Mouse (Mus musculus) c-Kit-positive CD71-positive TER-119-negative erythroid progenitor cells, embryonic 14.5 days (primary cell): Measurements from ENCODE around the gene Rab20.

Source experiments
- DNase-seq: peaks from one replicate; pipeline ENCODE4 v3.0.0-alpha.2; 2013; ENCODE audit warnings: low read depth

The Rab20 gene

DNA sequence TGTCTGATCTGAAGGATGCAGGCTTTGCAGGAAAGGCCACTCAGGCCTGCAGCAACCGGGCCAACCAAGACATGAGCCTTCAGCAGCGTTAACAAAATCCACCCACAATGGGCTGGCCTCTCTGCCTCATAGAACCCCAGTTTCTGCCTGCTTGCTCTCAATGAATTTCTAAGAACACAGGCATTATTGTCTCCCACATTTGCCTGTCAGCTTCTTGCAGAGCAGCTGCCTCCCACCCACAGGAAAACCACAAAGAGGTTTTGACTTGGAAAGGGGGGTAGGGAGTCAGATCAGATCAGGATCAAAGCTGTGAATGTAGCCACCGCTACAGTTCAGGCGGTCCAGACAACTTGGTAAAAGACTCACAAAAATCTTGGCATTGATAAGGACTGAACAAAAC is 25.5 kb downstream of the Rab20 start:
- DNase-seq = no peak

DNA sequence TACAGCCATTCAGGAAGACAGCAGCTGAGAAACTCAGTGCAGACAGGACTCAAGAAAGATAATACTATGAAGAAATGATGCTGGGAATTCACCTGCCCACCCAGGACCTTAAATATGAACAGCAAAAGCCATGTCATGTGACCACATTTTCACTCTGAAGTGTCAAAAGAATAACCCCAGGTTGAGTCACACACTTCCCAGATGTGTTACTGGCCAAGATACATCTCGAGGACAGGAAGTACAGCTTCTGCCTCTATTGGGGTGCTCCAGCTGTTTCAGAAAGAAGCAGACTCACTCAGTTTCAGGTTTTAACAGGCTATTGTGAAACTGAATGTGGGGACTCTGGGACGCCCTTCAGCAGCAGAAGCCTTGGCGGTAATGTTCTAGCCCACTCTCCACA is 26.0 kb downstream of the Rab20 start:
- DNase-seq = no peak

DNA sequence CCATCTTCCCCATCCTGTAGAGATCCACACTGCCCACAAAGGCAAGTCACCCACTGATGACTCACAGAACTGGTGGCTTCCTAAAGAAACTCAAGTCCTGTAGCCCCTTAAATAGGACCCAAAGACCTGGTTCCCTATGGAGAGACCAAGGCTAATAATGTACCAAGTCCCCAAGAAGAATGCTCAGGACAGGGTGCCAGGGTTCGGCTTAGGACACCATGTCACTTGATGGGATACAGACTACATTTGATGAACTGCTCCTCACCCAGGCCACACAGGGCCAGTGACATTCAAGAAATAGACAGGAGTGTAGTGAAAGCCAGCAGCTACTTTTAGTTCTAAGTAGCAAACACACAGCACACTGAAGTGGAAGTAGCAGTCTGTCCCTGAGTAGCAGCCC is 26.4 kb downstream of the Rab20 start:
- DNase-seq = no peak

DNA sequence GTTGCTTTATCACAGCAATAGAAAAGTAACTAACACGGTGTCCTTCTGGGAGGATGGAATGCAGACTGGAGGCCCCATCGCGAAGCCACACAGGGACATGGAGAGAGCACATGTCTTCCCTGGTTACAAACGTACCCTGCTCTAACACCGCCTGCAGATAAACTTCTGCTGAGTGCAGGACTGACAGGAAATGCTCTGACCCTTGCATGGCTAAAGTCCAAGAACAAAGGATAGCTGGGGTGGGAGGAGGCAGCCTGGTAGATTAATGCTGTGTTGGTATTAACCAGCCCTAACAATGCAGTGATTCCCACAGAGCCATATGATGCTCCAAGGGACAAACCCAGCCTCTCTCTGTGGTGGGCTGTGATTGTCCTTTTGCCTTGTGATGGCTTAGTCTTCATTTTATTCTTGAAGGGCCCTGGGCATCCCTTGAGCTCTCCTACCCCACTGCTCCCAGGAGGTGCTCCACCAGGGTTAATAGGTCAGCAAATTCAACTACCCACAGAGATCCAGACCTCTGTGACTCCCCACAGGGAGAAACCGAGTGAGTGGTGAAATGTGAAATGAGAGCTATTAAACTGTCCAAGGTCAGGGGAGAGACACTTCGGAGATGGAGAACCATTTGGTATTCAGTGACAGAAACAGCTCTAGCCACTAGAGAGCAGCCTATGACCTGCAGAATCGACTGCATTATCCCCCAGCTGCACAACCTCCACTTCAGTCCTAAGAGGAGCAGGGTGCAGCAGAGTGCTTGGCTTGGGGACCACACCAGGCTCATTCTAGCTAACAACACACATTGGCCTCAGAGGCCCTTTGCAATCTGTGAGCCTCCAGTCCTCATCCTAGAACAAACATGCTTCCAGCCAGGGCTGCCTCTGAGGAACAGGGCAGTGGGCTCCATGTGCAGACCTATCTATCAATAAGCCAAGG is 28.1 kb downstream of the Rab20 start:
- no peak for DNase-seq

DNA sequence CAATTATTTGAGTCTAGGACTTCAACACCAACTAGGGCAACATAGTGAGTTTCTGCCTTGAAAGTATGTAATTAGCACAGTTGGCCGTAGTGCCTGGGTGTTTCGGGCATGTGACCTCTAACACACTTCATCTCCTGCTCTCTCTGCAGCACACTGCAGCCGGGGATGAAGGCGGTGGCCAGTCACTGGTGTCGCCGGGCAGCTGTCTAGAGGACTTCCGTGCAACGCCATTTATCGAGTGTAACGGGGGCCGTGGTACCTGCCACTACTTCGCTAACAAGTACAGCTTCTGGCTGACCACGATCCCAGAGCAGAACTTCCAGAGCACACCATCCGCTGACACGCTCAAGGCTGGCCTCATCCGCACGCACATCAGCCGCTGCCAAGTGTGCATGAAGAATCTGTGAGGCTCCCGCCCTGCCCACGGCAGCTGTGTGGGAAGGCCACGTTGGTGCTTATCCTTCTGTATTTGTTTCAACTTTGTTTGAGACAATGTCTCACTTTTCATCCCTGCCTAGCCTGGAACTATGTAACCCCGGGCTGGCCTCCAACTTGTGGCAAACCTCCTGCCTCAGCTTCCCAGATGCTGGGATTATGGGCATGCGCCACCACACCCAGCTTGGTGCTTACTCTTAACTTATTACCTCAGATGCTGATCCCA is 30.5 kb downstream of the Rab20 start:
- no peak for DNase-seq

DNA sequence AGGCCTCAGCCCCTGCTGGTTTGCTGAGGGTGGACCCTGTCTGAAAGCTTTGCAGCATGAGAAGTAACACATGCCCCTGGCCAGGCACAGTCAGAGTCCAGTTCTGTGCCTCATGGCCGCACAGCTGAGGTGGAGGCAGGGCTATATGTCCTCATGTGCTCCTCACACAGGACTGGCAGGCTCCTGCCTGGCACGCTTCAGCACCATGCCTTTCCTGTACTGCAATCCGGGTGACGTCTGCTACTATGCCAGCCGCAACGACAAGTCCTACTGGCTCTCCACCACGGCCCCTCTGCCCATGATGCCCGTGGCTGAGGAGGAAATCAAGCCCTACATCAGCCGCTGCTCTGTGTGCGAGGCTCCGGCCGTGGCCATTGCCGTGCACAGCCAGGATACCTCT is 32.7 kb downstream of the Rab20 start:
- no peak for DNase-seq

DNA sequence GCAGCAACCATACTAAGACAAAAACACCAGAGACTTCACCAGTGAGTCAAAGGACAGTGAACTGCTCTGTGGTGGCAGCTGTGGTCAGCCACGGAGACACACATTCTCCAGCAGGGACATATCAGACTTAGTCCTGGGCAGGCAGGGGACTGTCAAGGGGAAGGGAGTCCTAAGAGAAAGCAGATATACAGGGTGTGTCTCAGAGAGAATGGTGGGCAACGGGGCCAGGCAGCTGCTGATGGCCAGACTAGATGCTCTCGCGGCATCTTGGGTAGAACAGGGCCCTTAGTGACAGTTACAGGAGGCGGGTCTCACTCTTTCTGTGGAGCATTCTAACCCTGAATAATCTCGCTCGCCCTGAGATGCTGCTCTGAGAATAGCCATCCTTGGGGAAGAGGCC is 34.3 kb downstream of the Rab20 start:
- DNase-seq = no peak

DNA sequence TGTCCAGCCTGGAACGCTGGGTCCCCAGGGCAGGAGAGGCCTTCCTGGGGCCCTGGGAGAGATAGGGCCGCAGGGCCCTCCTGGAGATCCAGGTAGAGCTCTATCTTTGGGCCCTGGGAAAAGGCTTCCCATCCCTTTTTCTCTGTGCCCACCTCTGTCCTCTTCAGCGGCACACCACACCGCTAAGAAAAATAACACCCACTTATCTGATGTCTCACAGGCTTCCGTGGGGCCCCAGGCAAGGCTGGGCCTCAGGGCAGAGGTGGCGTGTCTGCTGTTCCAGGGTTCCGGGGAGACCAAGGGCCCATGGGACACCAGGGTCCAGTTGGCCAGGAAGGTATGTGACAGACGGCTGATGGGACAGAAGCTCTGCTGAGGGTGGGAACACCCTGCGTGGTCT is 34.9 kb downstream of the Rab20 start:
- no peak for DNase-seq

DNA sequence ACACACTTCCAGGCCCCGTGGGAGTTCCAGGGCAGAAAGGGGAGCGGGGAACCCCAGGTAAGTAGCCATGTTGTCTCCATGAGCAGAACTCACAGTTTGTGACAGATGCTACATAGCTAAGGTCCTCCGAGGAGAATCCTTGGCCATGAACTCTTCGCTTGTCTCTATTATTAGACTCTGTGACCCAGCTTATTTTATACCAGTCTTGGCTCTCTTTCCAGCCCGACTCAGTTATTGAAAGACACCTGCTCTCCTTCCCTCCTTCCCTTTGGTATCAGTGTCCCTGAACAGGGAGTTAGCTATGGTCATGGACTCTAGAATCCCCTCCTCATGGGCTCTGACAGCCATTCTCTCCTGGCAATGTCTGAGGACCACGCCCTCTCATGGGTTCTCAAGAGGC is 37.2 kb downstream of the Rab20 start:
- DNase-seq = no peak

DNA sequence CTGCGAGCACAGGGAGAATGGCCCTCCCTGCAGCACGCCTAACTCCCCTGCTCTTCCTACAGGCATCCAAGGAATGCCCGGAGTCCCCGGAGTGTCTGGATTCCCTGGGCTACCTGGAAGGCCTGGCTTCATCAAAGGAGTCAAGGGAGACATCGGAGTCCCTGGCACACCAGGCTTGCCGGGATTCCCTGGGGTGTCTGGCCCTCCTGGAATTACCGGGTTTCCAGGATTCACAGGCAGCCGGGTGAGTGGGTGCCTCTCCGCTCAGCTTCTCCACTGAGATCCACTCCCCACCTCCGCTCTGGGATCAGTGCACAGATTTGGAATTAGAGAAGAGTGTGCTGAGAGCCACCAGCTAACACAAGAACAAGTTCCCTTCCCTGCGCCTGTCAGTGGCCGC is 40.6 kb downstream of the Rab20 start:
- DNase-seq = no peak

DNA sequence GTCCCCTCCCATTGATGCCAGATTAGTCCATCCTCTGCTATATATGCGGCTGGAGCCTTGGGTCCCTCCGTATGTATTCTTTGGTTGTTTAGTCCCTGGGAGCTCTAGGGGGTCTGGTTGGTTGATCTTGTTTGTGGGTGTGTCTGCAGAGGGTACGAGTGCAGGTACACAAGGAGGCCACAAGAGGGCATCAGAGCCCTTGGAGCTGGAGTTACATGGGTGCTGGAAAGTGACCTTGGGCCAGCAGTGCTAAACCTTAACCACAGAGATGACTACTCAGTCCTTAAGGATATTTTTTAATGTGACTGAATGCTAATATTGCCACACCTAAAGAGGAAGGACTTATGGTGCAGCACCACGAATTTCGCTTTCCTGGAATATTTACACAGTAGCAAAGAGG is 47.8 kb downstream of the Rab20 start:
- no peak for DNase-seq

DNA sequence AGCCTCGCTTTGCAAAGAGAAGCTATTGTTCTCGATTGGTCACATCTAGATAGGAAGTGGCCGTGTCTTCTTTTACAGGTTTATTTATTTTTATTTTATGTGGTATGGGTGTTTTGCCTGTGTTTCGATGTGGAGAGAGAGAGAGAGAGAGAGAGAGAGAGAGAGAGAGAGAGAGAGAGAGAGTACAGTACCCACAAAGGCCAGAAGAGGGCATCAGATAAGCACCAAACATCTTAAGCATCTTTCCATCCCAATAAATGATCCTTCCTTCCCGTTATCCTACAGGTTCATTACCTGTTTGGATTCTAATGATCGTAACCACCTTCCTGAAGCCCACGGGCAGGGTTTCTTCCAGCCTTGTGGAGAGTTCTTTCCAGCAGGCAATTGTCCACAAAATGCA is 55.4 kb downstream of the Rab20 start:
- DNase-seq = no peak

DNA sequence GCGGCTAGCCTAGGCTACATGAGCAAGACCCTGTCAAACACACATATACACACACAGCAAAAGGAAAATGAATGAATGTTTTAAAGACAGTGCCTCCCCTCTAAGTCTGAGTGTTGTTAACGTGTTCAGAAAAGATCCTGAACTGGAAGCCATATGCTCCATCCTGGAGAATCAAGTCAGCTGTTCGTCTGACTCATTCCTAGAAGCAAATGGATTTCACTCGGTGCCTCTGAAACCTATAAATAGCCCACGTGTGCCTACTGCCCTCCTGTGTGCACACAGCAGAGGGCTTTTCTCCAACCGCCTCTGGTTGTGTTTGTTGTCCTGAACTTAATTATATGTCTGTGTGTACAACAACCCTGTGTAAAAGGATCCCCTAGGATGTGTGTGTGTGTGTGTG is 56.5 kb downstream of the Rab20 start:
- no peak for DNase-seq

DNA sequence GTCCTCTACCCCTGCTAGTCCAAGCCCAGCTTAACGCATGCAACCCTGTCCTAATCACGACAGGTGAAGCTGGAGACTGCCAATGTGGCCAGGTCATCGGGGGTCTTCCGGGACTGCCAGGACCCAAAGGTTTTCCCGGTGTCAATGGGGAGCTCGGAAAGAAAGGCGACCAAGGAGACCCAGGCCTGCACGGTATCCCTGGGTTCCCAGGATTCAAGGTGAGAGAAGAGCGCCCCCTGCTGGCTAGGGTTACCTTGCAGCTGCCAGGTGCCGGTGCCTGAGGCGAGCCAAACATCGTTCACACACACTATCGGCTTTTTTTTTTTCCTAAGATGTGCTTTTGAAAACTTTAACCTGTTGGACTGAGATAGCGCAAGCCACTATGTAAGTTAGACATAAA is 57.4 kb downstream of the Rab20 start:
- no peak for DNase-seq

DNA sequence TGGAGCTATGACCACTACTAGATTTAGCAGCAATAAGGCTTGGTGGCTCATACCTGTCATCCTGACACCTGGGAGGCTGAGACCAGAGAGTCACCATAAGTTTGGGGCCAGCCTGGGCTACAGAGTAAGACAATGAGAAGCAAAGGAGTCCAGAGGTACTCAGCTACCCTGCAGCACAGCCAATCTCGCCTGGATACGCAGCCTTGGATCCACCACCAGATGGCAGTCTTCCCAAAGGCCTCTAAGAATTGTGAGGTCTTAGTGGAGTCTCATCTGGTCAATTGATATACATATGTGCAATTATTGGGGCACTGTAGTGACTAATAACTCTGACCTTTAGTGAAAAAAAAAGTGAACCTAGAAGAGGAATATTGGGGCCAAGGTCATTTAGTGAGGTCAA is 58.9 kb downstream of the Rab20 start:
- peak; percentile 34 for DNase-seq

DNA sequence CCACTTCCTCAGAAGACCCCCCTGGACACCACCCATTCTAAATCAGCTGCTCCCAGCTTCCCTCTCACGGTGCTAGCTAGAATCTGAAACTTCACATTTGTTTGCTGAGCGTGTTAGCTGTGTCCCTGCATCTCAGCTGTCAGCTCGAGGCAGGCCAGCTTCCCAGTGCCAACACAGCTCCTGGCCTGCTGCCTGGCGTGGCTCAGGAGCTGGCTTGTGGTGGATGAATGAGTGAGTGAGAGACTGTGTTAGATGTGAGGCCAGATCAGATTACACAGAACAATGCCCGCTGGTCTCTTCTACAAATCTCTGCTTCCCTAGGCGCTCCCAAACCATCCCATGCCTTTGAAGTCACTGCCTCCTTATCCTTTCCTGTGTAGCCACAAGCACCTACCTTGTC is 59.3 kb downstream of the Rab20 start:
- DNase-seq = no peak

DNA sequence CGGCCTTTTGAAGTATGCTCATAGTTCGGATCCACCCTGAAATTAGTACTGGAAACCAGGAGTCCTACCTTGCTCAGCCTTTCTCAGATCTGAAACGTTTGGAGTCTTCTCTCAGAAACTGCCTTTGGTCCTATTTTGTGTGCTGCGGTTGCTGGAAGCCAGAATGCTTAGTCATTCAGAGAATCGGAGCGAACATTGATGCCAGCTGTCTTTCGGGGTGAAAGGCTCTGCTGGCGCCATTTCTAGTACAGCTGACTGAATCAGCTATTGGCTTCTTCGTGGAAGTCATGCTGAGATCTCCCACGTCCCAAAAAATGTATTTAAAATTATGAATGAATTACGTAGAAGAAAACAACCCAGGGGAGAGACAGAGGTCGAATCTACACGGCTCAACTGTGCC is 60.7 kb downstream of the Rab20 start:
- no peak for DNase-seq

DNA sequence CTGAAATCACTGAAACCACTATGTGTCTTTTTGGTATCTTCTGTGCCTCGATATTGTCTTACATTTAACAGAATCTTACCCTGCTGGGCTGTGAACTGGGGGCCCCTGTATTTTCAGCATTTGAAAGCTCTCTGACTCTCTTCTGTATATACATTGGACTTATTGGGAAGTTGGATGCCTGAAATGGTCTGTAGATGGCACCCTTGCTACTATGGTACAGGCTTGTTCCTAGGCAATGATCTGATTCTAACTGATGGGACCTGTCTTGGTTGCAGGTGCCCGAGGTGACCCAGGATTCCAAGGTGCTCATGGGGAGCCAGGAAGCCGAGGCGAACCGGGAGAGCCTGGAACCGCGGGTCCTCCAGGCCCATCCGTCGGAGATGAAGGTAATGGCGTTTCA is 63.4 kb downstream of the Rab20 start:
- DNase-seq = no peak

DNA sequence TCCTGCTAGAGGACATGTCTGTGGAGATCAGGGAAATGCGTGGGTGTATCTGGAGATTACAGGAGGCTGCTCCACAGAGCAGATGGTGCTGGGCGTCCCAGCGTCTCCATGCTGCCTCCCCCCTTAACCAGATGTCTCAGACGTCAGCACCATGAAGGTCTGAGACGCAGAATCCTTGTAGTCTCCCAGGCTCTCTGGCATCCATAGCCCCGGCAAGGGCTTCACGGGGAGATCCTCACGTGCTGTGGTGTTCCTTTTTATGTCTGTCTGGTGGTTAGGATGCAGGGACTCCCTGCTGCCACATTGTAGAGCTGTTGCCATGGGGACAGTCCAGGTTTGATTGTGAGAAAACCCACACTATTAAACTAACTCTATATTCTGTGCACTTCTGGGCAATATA is 64.2 kb downstream of the Rab20 start:
- no peak for DNase-seq

DNA sequence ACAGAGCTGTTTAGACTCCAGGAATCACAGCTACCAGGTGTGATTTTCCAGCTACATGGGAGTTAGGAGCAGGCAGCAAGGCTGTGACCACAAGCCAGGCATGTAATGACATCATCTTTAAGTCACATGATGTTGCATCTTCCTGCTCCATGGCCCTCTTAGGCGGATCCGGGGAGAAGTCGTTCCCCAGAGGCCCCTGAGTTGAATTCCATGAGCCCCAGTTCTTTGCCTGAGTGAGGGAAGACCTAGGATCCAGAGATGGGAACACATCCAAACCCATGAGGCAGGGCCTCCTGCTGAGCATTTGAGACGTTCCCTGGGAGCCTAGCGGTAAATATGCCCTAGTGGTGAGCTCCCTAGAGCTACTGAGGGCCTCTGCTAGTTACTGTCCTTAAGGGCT is 66.1 kb downstream of the Rab20 start:
- DNase-seq = no peak

DNA sequence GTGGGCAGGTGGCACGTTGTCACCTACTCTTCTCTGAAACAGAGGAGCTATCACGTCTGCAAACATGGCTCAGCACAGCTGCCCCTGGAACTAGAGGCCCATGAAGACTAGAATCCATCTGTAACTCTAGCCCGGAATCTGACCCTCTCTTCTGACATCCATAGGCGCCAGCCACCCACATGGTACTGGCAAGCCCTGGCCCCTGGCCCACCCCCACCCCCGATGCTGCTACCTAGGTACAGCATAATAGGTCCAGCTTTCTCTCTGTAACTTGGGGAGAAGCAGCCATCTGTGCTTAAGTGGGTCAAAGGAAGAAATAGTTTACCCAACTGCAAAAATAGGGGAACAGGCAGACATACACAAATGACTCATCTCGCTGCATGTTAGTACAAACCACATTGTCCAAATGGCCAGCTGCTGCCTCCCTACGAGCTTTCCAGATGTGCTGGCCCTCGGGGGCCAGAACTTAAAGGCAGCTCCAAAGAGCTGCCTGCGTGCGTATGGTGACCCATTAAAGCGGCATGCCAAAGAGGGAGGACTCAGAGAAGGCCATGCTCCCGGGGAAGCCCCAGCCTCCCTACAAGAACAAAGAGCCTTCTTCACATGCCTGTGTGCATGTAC is 66.9 kb downstream of the Rab20 start:
- DNase-seq = no peak

DNA sequence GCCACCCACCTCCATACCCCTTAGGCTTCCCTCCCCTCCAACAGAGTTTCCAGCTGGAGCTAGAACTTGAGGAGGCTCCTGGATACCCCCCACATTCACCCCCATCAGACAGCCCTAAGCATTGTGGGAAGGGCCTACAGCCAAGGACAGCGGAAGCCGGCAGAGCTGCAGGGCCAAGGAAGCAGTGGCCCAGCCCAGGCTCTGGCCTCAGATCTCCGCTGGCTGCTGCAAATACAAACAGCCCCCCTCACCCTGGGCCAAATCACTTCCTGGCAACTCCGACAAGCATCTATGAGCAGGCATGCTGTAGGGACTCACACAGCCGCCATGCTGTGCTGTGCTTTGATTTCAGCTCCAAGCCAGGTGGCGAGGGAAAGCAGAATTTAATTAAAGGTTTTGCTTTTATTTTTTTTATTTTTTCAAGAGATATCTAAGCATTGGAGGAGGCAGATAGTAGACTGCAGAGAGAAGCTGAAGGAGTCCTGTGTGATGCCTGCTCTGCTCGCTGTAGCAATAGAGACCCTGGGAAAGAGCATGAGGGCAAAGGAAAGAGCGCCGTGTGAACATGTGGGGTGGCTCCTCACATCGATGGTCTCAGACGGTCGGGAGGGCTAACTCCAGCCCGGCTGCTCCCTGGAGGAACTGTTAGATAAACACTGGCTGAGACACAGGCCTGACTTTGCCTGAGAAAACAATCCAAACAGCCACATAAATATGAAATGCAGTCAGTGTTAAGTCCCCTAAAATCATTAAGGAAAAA is 72.6 kb downstream of the Rab20 start:
- DNase-seq = no peak

DNA sequence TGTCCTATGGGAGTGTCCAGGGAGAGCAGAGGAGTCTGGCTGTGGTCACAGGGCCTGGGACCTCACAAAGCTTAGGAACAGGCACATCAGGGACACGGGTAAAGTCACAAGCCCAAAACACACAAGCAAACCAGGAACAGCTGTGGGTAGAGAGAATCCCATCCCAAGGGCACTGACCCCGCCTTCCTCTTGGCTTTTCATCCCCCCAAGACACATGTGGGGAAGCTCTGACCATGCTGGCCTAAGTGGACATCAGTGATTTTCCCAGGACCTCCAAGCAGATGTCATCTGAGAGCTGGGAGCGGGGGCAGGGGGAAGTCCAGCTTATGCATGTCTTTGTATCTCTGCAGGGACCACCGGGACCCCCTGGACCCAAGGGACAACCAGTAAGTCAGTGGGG is 73.9 kb downstream of the Rab20 start:
- no peak for DNase-seq
